Mouse (Mus musculus) lung, embryonic 16.5 days (tissue): ENCODE data around the gene Tmem72. TPM values are rescaled to one million over a fixed set of nuclear protein-coding genes. Genes with fewer than 3 reads are reported as not detected.

Source experiments
- ATAC-seq: fragments of 200-750 bp; cut with Nextera tagmentation; 2 replicates; pipeline ENCODE4 v1.8.0; 2017; ENCODE audit warnings: low read depth, mild to moderate bottlenecking, moderate library complexity
- H3K27ac ChIP-seq: fragments of 300-500 bp; sonication (generic); 2 replicates; pipeline ENCODE4 v1.5.1; 2014; ENCODE audit warnings: mild to moderate bottlenecking, control low read depth, low read length
- H3K27me3 ChIP-seq: fragments of 300-500 bp; sonication (generic); 2 replicates; pipeline ENCODE4 v1.6.1; 2014; ENCODE audit warnings: low read depth, low read length, mixed read lengths; ENCODE audit not compliant: control insufficient read depth, insufficient read depth
- H3K36me3 ChIP-seq: fragments of 300-500 bp; sonication (generic); 2 replicates; pipeline ENCODE4 v1.6.1; 2014; ENCODE audit warnings: low read length; ENCODE audit not compliant: control insufficient read depth, insufficient read depth
- H3K4me1 ChIP-seq: fragments of 300-500 bp; sonication (generic); replicated peaks from 2 replicates; pipeline ENCODE4 v1.6.1; 2014; ENCODE audit warnings: low read length, mixed read lengths; ENCODE audit not compliant: control insufficient read depth, insufficient read depth
- H3K4me2 ChIP-seq: fragments of 300-500 bp; sonication (generic); 2 replicates; pipeline ENCODE4 v1.6.1; 2014; ENCODE audit warnings: low read depth, low read length, control low read depth
- H3K4me3 ChIP-seq: fragments of 300-500 bp; sonication (generic); 2 replicates; pipeline ENCODE4 v1.5.1; 2014; ENCODE audit warnings: mild to moderate bottlenecking, low read length, control low read depth
- H3K9ac ChIP-seq: fragments of 300-500 bp; sonication (generic); 2 replicates; pipeline ENCODE4 v1.6.1; 2014; ENCODE audit warnings: low read length, control low read depth
- H3K9me3 ChIP-seq: fragments of 300-500 bp; sonication (generic); 2 replicates; pipeline ENCODE4 v1.6.1; 2016; ENCODE audit warnings: low read length; ENCODE audit not compliant: control insufficient read depth
- WGBS: fragments of 180-500 bp; shearing (Covaris S2); extraction: QIAGEN DNeasy Blood & Tissue Kit; methylation state at CpG from one replicate; pipeline ENCODE4 v1.1.7; 2014; 5-methylcytosine and 5-hydroxymethylcytosine counted together
- polyA plus RNA-seq: library from polyadenylated mRNA; unstranded; fragments of >200 nt; fragmentation: Nextera tagmentation; extraction: Ambion mirVana; gene quantifications from 2 replicates; pipeline ENCODE4 v1.2.1, GENCODE M21; 2015

The Tmem72 gene
- polyA plus RNA-seq, 1 experiment from 2014 or later: 0.06 TPM

GRCm38 (mm10) chr6:116718361-116718760, 1.6 kb upstream of the Tmem72 start:
- no peak for ATAC-seq
- Histone ChIP-seq H3K36me3 (no peaks in the 10 kb centered on the region), H3K27me3 (no peaks in the 10 kb centered on the region), H3K4me1 (no peaks in the 10 kb centered on the region), H3K9me3 (no peaks in the 10 kb centered on the region), H3K9ac (no peak overlapping the region), H3K4me3 (no peak overlapping the region), H3K27ac (no peak overlapping the region), H3K4me2 (no peak overlapping the region)
- 69% methylated on average over 4 of the region's 4 CpGs for WGBS

GRCm38 (mm10) chr6:116717851-116718250, 1.1 kb upstream of the Tmem72 start:
- Histone ChIP-seq H3K4me1 (no peaks in the 10 kb centered on the region), H3K4me3 (no peak overlapping the region), H3K36me3 (no peaks in the 10 kb centered on the region), H3K27ac (no peak overlapping the region), H3K9ac (no peak overlapping the region), H3K9me3 (no peaks in the 10 kb centered on the region), H3K4me2 (no peak overlapping the region), H3K27me3 (no peaks in the 10 kb centered on the region)
- 53% methylated on average over 7 of the region's 7 CpGs for WGBS
- no peak for ATAC-seq

GRCm38 (mm10) chr6:116715166-116715565, 1.5 kb downstream of the Tmem72 start:
- 67% methylated on average over 2 of the region's 2 CpGs for WGBS
- H3K9ac ChIP-seq: no peak overlapping the region
- H3K4me3 ChIP-seq: no peak overlapping the region
- no peaks in the 10 kb centered on the region for H3K9me3 ChIP-seq
- H3K4me2 ChIP-seq: no peak overlapping the region
- H3K4me1 ChIP-seq: no peaks in the 10 kb centered on the region
- no peaks in the 10 kb centered on the region for H3K27me3 ChIP-seq
- no peak overlapping the region for H3K27ac ChIP-seq
- no peak for ATAC-seq
- no peaks in the 10 kb centered on the region for H3K36me3 ChIP-seq

- no peaks in the 10 kb centered on the region for H3K9me3 ChIP-seq
- H3K4me2 ChIP-seq: no peak overlapping the region
- ATAC-seq: no peak
- no peaks in the 10 kb centered on the region for H3K27me3 ChIP-seq
- WGBS: 57% methylated on average over 5 of the region's 5 CpGs
- H3K36me3 ChIP-seq: no peaks in the 10 kb centered on the region
- no peak overlapping the region for H3K9ac ChIP-seq
- no peak overlapping the region for H3K4me3 ChIP-seq
- H3K4me1 ChIP-seq: no peaks in the 10 kb centered on the region
- H3K27ac ChIP-seq: no peak overlapping the region
These were observed 2.1 kb downstream of the Tmem72 start for GRCm38 (mm10) chr6:116714576-116714975.

GRCm38 (mm10) chr6:116713966-116714365, 2.7 kb downstream of the Tmem72 start:
- Histone ChIP-seq H3K4me3 (no peak overlapping the region), H3K4me2 (no peak overlapping the region), H3K27ac (no peak overlapping the region), H3K9me3 (no peaks in the 10 kb centered on the region), H3K27me3 (no peaks in the 10 kb centered on the region), H3K9ac (no peak overlapping the region), H3K4me1 (no peaks in the 10 kb centered on the region), H3K36me3 (no peaks in the 10 kb centered on the region)
- no peak for ATAC-seq
- WGBS: 87% methylated on average over 3 of the region's 3 CpGs

- Histone ChIP-seq H3K27me3 (no peaks in the 10 kb centered on the region), H3K4me3 (no peak overlapping the region), H3K36me3 (no peaks in the 10 kb centered on the region), H3K9me3 (no peaks in the 10 kb centered on the region), H3K4me2 (no peak overlapping the region), H3K4me1 (no peaks in the 10 kb centered on the region), H3K27ac (no peak overlapping the region), H3K9ac (no peak overlapping the region)
- 86% methylated on average over 3 of the region's 3 CpGs for WGBS
- ATAC-seq: no peak
These were observed 4.2 kb downstream of the Tmem72 start for GRCm38 (mm10) chr6:116712503-116712902.

- Histone ChIP-seq H3K4me2 (no peak overlapping the region), H3K4me3 (no peak overlapping the region), H3K27ac (no peak overlapping the region), H3K27me3 (no peaks in the 10 kb centered on the region), H3K4me1 (no peaks in the 10 kb centered on the region), H3K9me3 (no peaks in the 10 kb centered on the region), H3K9ac (no peak overlapping the region), H3K36me3 (no peaks in the 10 kb centered on the region)
- no peak for ATAC-seq
- 26% methylated on average over 5 of the region's 5 CpGs for WGBS
These were observed 4.7 kb downstream of the Tmem72 start for GRCm38 (mm10) chr6:116712062-116712461.

- no peak for ATAC-seq
- H3K27ac ChIP-seq: no peak overlapping the region
- H3K36me3 ChIP-seq: no peaks in the 10 kb centered on the region
- no peak overlapping the region for H3K4me2 ChIP-seq
- H3K9ac ChIP-seq: no peak overlapping the region
- no peaks in the 10 kb centered on the region for H3K27me3 ChIP-seq
- H3K4me1 ChIP-seq: no peaks in the 10 kb centered on the region
- no peak overlapping the region for H3K4me3 ChIP-seq
- no peaks in the 10 kb centered on the region for H3K9me3 ChIP-seq
- 71% methylated on average over 6 of the region's 6 CpGs for WGBS
These were observed 12.4 kb downstream of the Tmem72 start for GRCm38 (mm10) chr6:116704320-116704719.

GRCm38 (mm10) chr6:116700821-116701220, 15.9 kb downstream of the Tmem72 start:
- Histone ChIP-seq H3K9me3 (no peaks in the 10 kb centered on the region), H3K4me2 (no peak overlapping the region), H3K36me3 (no peaks in the 10 kb centered on the region), H3K27ac (no peak overlapping the region), H3K27me3 (no peaks in the 10 kb centered on the region), H3K9ac (no peak overlapping the region), H3K4me3 (no peak overlapping the region), H3K4me1 (no peaks in the 10 kb centered on the region)
- ATAC-seq: no peak

- H3K9ac ChIP-seq: no peak overlapping the region
- H3K27me3 ChIP-seq: no peaks in the 10 kb centered on the region
- H3K4me2 ChIP-seq: no peak overlapping the region
- no peaks in the 10 kb centered on the region for H3K9me3 ChIP-seq
- no peak for ATAC-seq
- no peaks in the 10 kb centered on the region for H3K36me3 ChIP-seq
- no peak overlapping the region for H3K27ac ChIP-seq
- 81% methylated on average over 4 of the region's 4 CpGs for WGBS
- no peak overlapping the region for H3K4me3 ChIP-seq
- no peaks in the 10 kb centered on the region for H3K4me1 ChIP-seq
These were observed 18.8 kb downstream of the Tmem72 start for GRCm38 (mm10) chr6:116697896-116698425.
